Mouse (Mus musculus): ENCODE measurements around the gene Cd248. TPM values are rescaled to one million over a fixed set of nuclear protein-coding genes. Genes with fewer than 3 reads are reported as not detected.

The Cd248 gene
- polyA plus RNA-seq, 1 experiment = 1.9 TPM

GRCm38 (mm10) chr19:5057876-5058775 lies 9.8 kb upstream of the Cd248 start:
- TF ChIP-seq CTCF (IDR thresholded peaks at IDR 0.05; ENCODE audit: control insufficient read depth, insufficient read depth, low read length) (no peak), POLR2A (IDR thresholded peaks at IDR 0.05; ENCODE audit: borderline replicate concordance, control insufficient read depth, low read depth, low read length) (no peak)
- no peak overlapping the region for H3K27ac ChIP-seq (ENCODE audit: control insufficient read depth, insufficient read depth, low read depth, low read length, poor library complexity)
- no peak overlapping the region for H3K4me3 ChIP-seq (replicated peaks; ENCODE audit: control insufficient read depth, low read depth, low read length)
- WGBS = 67% methylated on average over 16 of the region's 16 CpGs
- no peaks in the 10 kb centered on the region for H3K4me1 ChIP-seq (ENCODE audit: control insufficient read depth, insufficient read depth, low read length)

DNA sequence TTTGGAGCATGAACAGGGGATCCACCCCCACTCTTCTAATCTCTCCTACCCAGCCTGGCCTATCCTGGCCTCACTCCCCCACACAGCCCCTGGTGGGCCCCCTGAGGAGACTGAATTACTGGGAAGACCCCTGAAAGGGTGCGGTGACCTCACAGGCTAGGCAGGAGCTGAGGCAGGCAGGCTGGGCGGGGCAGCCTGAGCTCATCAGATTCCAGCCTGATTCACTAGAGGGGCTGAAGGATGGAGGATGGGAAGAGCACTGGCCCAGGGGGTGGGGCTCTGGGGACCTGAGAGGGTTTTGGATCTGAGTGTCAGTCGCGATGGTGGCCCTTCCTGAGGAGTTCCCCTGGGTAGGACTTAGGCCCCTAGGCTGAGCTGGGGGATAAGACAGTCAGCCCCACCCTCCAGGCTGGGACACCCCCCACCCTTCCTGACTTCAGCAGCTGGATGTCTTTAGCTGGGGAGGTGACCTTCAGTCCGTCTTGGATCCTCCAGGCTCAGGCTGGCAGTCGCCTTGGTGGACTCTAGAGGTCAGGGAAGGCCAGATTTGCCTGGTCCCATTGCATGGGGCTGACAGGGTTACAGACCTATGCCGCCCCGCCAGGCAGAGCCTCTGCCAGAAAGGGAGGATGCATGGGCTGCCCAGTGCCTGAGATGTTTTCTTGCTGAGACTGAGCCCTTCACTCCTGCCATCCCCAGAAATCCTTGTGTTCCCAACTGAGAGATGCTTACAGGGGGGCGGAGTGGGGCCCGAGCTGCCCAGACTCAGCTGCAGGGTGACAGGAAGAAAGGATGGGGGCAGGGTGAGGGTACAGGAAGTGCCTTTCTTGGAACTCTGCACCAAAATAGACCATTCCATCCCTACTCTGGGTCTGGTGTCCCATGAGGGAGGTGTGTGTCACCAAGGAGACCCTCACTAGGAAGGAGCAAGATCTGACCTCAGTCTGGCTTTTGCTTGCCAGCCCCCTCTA lies 8.8 kb upstream of the Cd248 start:
- no peak for TF ChIP-seq POLR2A (IDR thresholded peaks at IDR 0.05; ENCODE audit: borderline replicate concordance, control insufficient read depth, low read depth, low read length)
- no peak overlapping the region for H3K4me3 ChIP-seq (replicated peaks; ENCODE audit: control insufficient read depth, low read depth, low read length)
- 49% methylated on average over 10 of the region's 10 CpGs for WGBS
- no peaks in the 10 kb centered on the region for H3K4me1 ChIP-seq (ENCODE audit: control insufficient read depth, insufficient read depth, low read length)
- H3K27ac ChIP-seq (ENCODE audit: control insufficient read depth, insufficient read depth, low read depth, low read length, poor library complexity) = no peak overlapping the region

- H3K4me3 ChIP-seq (replicated peaks; ENCODE audit: control insufficient read depth, low read depth, low read length) = no peak overlapping the region
- 67% methylated on average over 5 of the region's 5 CpGs for WGBS
Observed at GRCm38 (mm10) chr19:5060365-5061330, 7.2 kb upstream of the Cd248 start.

DNA sequence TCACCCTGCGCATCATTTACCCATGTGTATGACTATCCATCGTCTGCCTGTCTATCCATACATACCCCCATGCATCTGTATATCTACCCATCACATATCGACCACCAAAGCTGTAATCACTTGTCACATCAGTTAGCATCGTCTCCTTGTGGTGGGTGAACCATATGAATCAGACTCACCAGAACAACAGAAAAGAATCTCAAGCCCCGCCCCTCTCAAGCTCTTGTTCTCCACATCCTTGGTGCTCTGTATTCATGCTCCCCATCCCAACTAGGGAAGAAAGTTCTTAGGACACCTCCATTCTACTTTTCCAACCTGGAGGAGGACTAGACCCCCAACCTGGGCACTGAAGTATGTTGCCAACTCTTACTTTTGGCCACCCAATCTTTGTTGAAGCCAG lies 5.8 kb upstream of the Cd248 start:
- Histone ChIP-seq H3K4me1 (ENCODE audit: control insufficient read depth, insufficient read depth, low read length) (no peaks in the 10 kb centered on the region), H3K27ac (ENCODE audit: control insufficient read depth, insufficient read depth, low read depth, low read length, poor library complexity) (no peak overlapping the region), H3K4me3 (replicated peaks; ENCODE audit: control insufficient read depth, low read depth, low read length) (no peak overlapping the region)
- WGBS = 74% methylated on average over 5 of the region's 5 CpGs
- TF ChIP-seq POLR2A (IDR thresholded peaks at IDR 0.05; ENCODE audit: borderline replicate concordance, control insufficient read depth, low read depth, low read length) (no peak), CTCF (IDR thresholded peaks at IDR 0.05; ENCODE audit: control insufficient read depth, insufficient read depth, low read length) (no peak)

More at GRCm38 (mm10) chr19:5060365-5061330, 7.2 kb upstream of the Cd248 start:
- no peaks in the 10 kb centered on the region for H3K4me1 ChIP-seq (ENCODE audit: control insufficient read depth, insufficient read depth, low read length)
- no peak for TF ChIP-seq POLR2A (IDR thresholded peaks at IDR 0.05; ENCODE audit: borderline replicate concordance, control insufficient read depth, low read depth, low read length)
- TF ChIP-seq CTCF (IDR thresholded peaks at IDR 0.05; ENCODE audit: control insufficient read depth, insufficient read depth, low read length) = no peak
- H3K27ac ChIP-seq (ENCODE audit: control insufficient read depth, insufficient read depth, low read depth, low read length, poor library complexity) = no peak overlapping the region

- WGBS = 88% methylated on average over 6 of the region's 6 CpGs
- TF ChIP-seq POLR2A (IDR thresholded peaks at IDR 0.05; ENCODE audit: borderline replicate concordance, control insufficient read depth, low read depth, low read length) (no peak), CTCF (IDR thresholded peaks at IDR 0.05; ENCODE audit: control insufficient read depth, insufficient read depth, low read length) (no peak)
- H3K4me3 ChIP-seq (replicated peaks; ENCODE audit: control insufficient read depth, low read depth, low read length) = no peak overlapping the region
- H3K4me1 ChIP-seq (ENCODE audit: control insufficient read depth, insufficient read depth, low read length) = no peaks in the 10 kb centered on the region
- no peak overlapping the region for H3K27ac ChIP-seq (ENCODE audit: control insufficient read depth, insufficient read depth, low read depth, low read length, poor library complexity)
Observed at GRCm38 (mm10) chr19:5062446-5062845, 5.4 kb upstream of the Cd248 start.

GRCm38 (mm10) chr19:5065104-5065503 lies 2.8 kb upstream of the Cd248 start:
- Histone ChIP-seq H3K4me3 (replicated peaks; ENCODE audit: control insufficient read depth, low read depth, low read length) (no peak overlapping the region), H3K27ac (ENCODE audit: control insufficient read depth, insufficient read depth, low read depth, low read length, poor library complexity) (no peak overlapping the region), H3K4me1 (ENCODE audit: control insufficient read depth, insufficient read depth, low read length) (peaks cover 1% of the 10 kb centered on the region; the same call in 1 of the 2 replicates)
- WGBS = 68% methylated on average over 7 of the region's 7 CpGs
- TF ChIP-seq CTCF (IDR thresholded peaks at IDR 0.05; ENCODE audit: control insufficient read depth, insufficient read depth, low read length) (no peak), POLR2A (IDR thresholded peaks at IDR 0.05; ENCODE audit: borderline replicate concordance, control insufficient read depth, low read depth, low read length) (no peak)

DNA sequence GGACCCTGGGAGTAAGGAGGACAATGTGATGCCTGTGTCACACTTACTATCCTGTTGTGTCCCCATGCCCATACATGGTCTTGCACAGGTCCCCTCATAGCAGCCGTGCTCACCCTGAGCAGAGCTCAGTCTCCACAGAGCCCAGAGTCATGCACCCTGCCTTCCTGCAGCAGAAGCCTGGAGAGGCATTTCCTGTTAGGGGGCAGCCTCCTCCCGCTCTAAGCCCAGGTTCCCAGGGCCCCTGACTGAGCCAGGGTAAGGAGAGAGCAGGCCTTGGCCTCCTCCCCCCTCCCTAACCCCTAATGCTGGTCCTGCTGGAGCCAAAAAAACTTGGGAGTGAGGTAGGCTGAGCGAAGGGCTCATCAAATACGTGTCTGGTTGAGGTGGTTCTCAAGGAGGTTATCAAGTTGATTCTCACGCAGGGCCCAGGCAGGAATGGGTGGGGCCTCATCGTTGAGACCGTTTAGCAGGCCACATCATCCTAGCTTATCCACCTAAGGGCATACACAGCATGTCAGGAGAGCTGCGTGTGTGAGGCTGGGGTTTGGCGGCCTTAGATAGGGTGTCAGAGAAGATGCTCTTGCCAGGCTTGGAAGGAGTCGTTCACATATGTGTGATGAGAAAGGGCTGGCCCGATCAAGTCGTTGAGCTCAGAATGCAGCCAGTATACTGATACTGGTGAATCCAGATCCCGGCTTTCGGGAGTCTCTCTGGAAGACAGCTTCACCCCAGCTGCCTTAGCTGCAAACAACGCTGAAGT lies 658 bp upstream of the Cd248 start:
- 8% methylated on average over 15 of the region's 15 CpGs for WGBS
- H3K27ac ChIP-seq (ENCODE audit: control insufficient read depth, insufficient read depth, low read depth, low read length, poor library complexity) = no peak overlapping the region

More for the DNA sequence above, 658 bp upstream of the Cd248 start:
- no peak overlapping the region for H3K4me3 ChIP-seq (replicated peaks; ENCODE audit: control insufficient read depth, low read depth, low read length)
- H3K4me1 ChIP-seq (ENCODE audit: control insufficient read depth, insufficient read depth, low read length) = peaks cover 1% of the 10 kb centered on the region; the same call in 1 of the 2 replicates
- no peak for TF ChIP-seq CTCF (IDR thresholded peaks at IDR 0.05; ENCODE audit: control insufficient read depth, insufficient read depth, low read length)
- TF ChIP-seq POLR2A (IDR thresholded peaks at IDR 0.05; ENCODE audit: borderline replicate concordance, control insufficient read depth, low read depth, low read length) = no peak
